Mouse (Mus musculus) liver, adult (tissue): ENCODE results near the gene Zfp169.

Experiments used
- GATA4 ChIP-seq: IDR thresholded peaks from 2 replicates; pipeline ENCODE4 v1.6.1; 2014; ENCODE audit warnings: mild to moderate bottlenecking, low read length; ENCODE audit not compliant: insufficient replicate concordance

Gene Zfp169

GRCm38 (mm10) chr13:48513003-48513929 is at the start of gene Zfp169, which contains the start of gene A830005F24Rik:
Gene Zfp169, minus strand, starts transcription at chr13:48513451.
Gene A830005F24Rik, plus strand, starts transcription at chr13:48513570.
- no peak for TF ChIP-seq GATA4

- TF ChIP-seq GATA4: no peak
These were observed 49.1 kb upstream of the Zfp169 start for GRCm38 (mm10) chr13:48562336-48562735.

GRCm38 (mm10) chr13:48561481-48561880 is 48.2 kb upstream of the Zfp169 start:
- no peak for TF ChIP-seq GATA4

- TF ChIP-seq GATA4: no peak
These were observed 42.7 kb upstream of the Zfp169 start for GRCm38 (mm10) chr13:48555976-48556375.

GRCm38 (mm10) chr13:48554552-48554951 is 41.3 kb upstream of the Zfp169 start:
- TF ChIP-seq GATA4: no peak

GRCm38 (mm10) chr13:48553511-48553910 is 40.3 kb upstream of the Zfp169 start:
- TF ChIP-seq GATA4: no peak

- no peak; the same call in 1 of the 2 replicates for TF ChIP-seq GATA4
These were observed 39.2 kb upstream of the Zfp169 start for GRCm38 (mm10) chr13:48552181-48553090.

- no peak for TF ChIP-seq GATA4
These were observed 35.0 kb upstream of the Zfp169 start for GRCm38 (mm10) chr13:48548296-48548695.

- TF ChIP-seq GATA4: no peak
These were observed 34.4 kb upstream of the Zfp169 start for GRCm38 (mm10) chr13:48547623-48548022.

GRCm38 (mm10) chr13:48546330-48546917 is 33.2 kb upstream of the Zfp169 start:
- no peak for TF ChIP-seq GATA4

GRCm38 (mm10) chr13:48545476-48546281 is 32.4 kb upstream of the Zfp169 start:
- TF ChIP-seq GATA4: peak; percentile 70; the same call in 1 of the 2 replicates

GRCm38 (mm10) chr13:48544867-48545266 is 31.6 kb upstream of the Zfp169 start:
- TF ChIP-seq GATA4: no peak

GRCm38 (mm10) chr13:48544391-48544790 is 31.1 kb upstream of the Zfp169 start:
- no peak for TF ChIP-seq GATA4

- no peak for TF ChIP-seq GATA4
These were observed 27.2 kb upstream of the Zfp169 start for GRCm38 (mm10) chr13:48540488-48540887.
